Mouse (Mus musculus) heart, postnatal 0 days (tissue): ENCODE data around the gene Krtap10-4. TPM values are rescaled to one million over a fixed set of nuclear protein-coding genes. Genes with fewer than 3 reads are reported as not detected.
"Not testable (repeated sequence)": the region's sequence is repeated elsewhere in the genome, so short reads cannot be mapped to it uniquely, and the experiment has no call there.

Experiments
- ATAC-seq: fragments of 200-750 bp; cut with Nextera tagmentation; 2 replicates; pipeline ENCODE4 v1.8.0; 2017; ENCODE audit warnings: low read depth, moderate number of reproducible peaks, moderate library complexity; ENCODE audit not compliant: insufficient read depth
- DNase-seq: peaks from one replicate; pipeline ENCODE4 v3.0.0-alpha.2; 2016; ENCODE audit warnings: low spot score
- H3K27ac ChIP-seq: fragments of 300-500 bp; sonication (generic); 2 replicates; pipeline ENCODE4 v1.5.1; 2014; ENCODE audit warnings: low read depth, mild to moderate bottlenecking
- H3K27me3 ChIP-seq: fragments of 300-500 bp; sonication (generic); 2 replicates; pipeline ENCODE4 v1.6.1; 2014; ENCODE audit warnings: low read length, mixed read lengths; ENCODE audit not compliant: control insufficient read depth, insufficient read depth
- H3K36me3 ChIP-seq: fragments of 300-500 bp; sonication (generic); replicated peaks from 2 replicates; pipeline ENCODE4 v1.6.1; 2014; ENCODE audit warnings: low read length, mixed read lengths; ENCODE audit not compliant: control insufficient read depth, insufficient read depth
- H3K4me1 ChIP-seq: fragments of 300-500 bp; sonication (generic); 2 replicates; pipeline ENCODE4 v1.6.1; 2014; ENCODE audit warnings: antibody characterized with exemption; ENCODE audit not compliant: control insufficient read depth, insufficient read depth
- H3K4me2 ChIP-seq: fragments of 300-500 bp; sonication (generic); 2 replicates; pipeline ENCODE4 v1.6.1; 2014; ENCODE audit warnings: low read depth, mild to moderate bottlenecking, low read length, moderate library complexity
- H3K4me3 ChIP-seq: fragments of 300-500 bp; sonication (generic); 2 replicates; pipeline ENCODE4 v1.5.1; 2014; ENCODE audit warnings: low read depth, low read length
- H3K9ac ChIP-seq: fragments of 300-500 bp; sonication (generic); replicated peaks from 2 replicates; pipeline ENCODE4 v1.6.1; 2014; ENCODE audit warnings: low read depth, low read length, mixed read lengths
- H3K9me3 ChIP-seq: fragments of 300-500 bp; sonication (generic); replicated peaks from 2 replicates; pipeline ENCODE4 v1.6.1; 2016; ENCODE audit warnings: low read length; ENCODE audit not compliant: control insufficient read depth
- WGBS: fragments of 180-500 bp; shearing (Covaris S2); extraction: QIAGEN DNeasy Blood & Tissue Kit; methylation state at CpG from one replicate; pipeline ENCODE4 v1.1.7; 2014; 5-methylcytosine and 5-hydroxymethylcytosine counted together
- polyA plus RNA-seq: library from polyadenylated mRNA; unstranded; fragments of >200 nt; fragmentation: Nextera tagmentation; extraction: Ambion mirVana; gene quantifications from 2 replicates; pipeline ENCODE4 v1.2.1, GENCODE M21; 2015
- total RNA-seq: library from RNA; depleted of rRNA; stranded (reverse); fragments of >200 nt; gene quantifications from 2 replicates; pipeline ENCODE4 v1.2.3, GENCODE M21; 2014; ENCODE audit warnings: low replicate concordance; rRNA removed

Gene Krtap10-4
- total and polyA plus RNA-seq, 2 experiments from 2014 or later = not detected

- not testable (repeated sequence) for H3K9me3 ChIP-seq, H3K9ac ChIP-seq, DNase-seq, H3K27ac ChIP-seq, H3K36me3 ChIP-seq, H3K4me3 ChIP-seq, H3K4me1 ChIP-seq, H3K27me3 ChIP-seq, ATAC-seq, H3K4me2 ChIP-seq
- 20% methylated on average over 1 of the region's 1 CpGs for WGBS
Observed at GRCm38 (mm10) chr10:77776844-77777243, 50.1 kb downstream of the Krtap10-4 start, which contains the start of gene Gm7138. Gene Gm7138 (minus strand): TSS chr10:77776944.

Other genes with a start within 250 kb of the Krtap10-4 start
Only the 30 nearest of the 34 such genes appear.
- gene Ube2g2, start 204.8 kb downstream of the Krtap10-4 start, total RNA-seq = 54.1 and 56.4 TPM in 2 replicates
- 69.7 and 71.8 TPM in 2 replicates for gene Ube2g2, start 204.8 kb downstream of the Krtap10-4 start, polyA plus RNA-seq
- gene Tspear, start 140.5 kb downstream of the Krtap10-4 start, total RNA-seq = 1.1 TPM in 1 of 2 replicates, not detected in the other
- not detected in 2 replicates for gene Tspear, start 140.5 kb downstream of the Krtap10-4 start, polyA plus RNA-seq
- not detected in 2 replicates for gene Gm19402, start 136.3 kb downstream of the Krtap10-4 start, total RNA-seq
- gene Gm19402, start 136.3 kb downstream of the Krtap10-4 start, polyA plus RNA-seq = not detected in 2 replicates
- gene Gm9508, start 129.9 kb downstream of the Krtap10-4 start, total RNA-seq = not detected in 2 replicates
- not detected in 2 replicates for gene Gm9508, start 129.9 kb downstream of the Krtap10-4 start, polyA plus RNA-seq
- gene Gm10272, start 120.5 kb downstream of the Krtap10-4 start, total RNA-seq = not detected in 2 replicates
- gene Gm10272, start 120.5 kb downstream of the Krtap10-4 start, polyA plus RNA-seq = not detected in 2 replicates
- gene Gm10024, start 115.6 kb downstream of the Krtap10-4 start, total RNA-seq = not detected in 2 replicates
- not detected in 2 replicates for gene Gm10024, start 115.6 kb downstream of the Krtap10-4 start, polyA plus RNA-seq
- gene Gm10142, start 111.3 kb downstream of the Krtap10-4 start, total RNA-seq = not detected in 2 replicates
- gene Gm10142, start 111.3 kb downstream of the Krtap10-4 start, polyA plus RNA-seq = not detected in 2 replicates
- gene Krtap12-1, start 106.5 kb downstream of the Krtap10-4 start, total RNA-seq = not detected in 2 replicates
- gene Krtap12-1, start 106.5 kb downstream of the Krtap10-4 start, polyA plus RNA-seq = not detected in 2 replicates
- not detected in 2 replicates for gene Gm10100, start 100.6 kb downstream of the Krtap10-4 start, total RNA-seq
- gene Gm10100, start 100.6 kb downstream of the Krtap10-4 start, polyA plus RNA-seq = not detected in 2 replicates
- gene Gm18596, start 84.5 kb downstream of the Krtap10-4 start, total RNA-seq = not detected in 2 replicates
- gene Gm18596, start 84.5 kb downstream of the Krtap10-4 start, polyA plus RNA-seq = not detected in 2 replicates
- gene Gm9736, start 75.7 kb downstream of the Krtap10-4 start, total RNA-seq = not detected in 2 replicates
- not detected in 2 replicates for gene Gm9736, start 75.7 kb downstream of the Krtap10-4 start, polyA plus RNA-seq
- gene Gm3233, start 67.4 kb downstream of the Krtap10-4 start, total RNA-seq = not detected in 2 replicates
- gene Gm3233, start 67.4 kb downstream of the Krtap10-4 start, polyA plus RNA-seq = not detected in 2 replicates
- gene Gm3238, start 55.8 kb downstream of the Krtap10-4 start, total RNA-seq = not detected in 2 replicates
- not detected in 2 replicates for gene Gm3238, start 55.8 kb downstream of the Krtap10-4 start, polyA plus RNA-seq
- gene Gm7138, start 50.2 kb downstream of the Krtap10-4 start, total RNA-seq = not detected in 2 replicates
- not detected in 2 replicates for gene Gm7138, start 50.2 kb downstream of the Krtap10-4 start, polyA plus RNA-seq
- not detected in 2 replicates for gene Gm3250, start 44.6 kb downstream of the Krtap10-4 start, total RNA-seq
- not detected in 2 replicates for gene Gm3250, start 44.6 kb downstream of the Krtap10-4 start, polyA plus RNA-seq
- gene Gm7137, start 38.9 kb downstream of the Krtap10-4 start, total RNA-seq = not detected in 2 replicates
- gene Gm7137, start 38.9 kb downstream of the Krtap10-4 start, polyA plus RNA-seq = not detected in 2 replicates
- gene Gm9639, start 32.0 kb downstream of the Krtap10-4 start, total RNA-seq = not detected in 2 replicates
- gene Gm9639, start 32.0 kb downstream of the Krtap10-4 start, polyA plus RNA-seq = not detected in 2 replicates
- not detected in 2 replicates for gene Gm19668, start 28.0 kb downstream of the Krtap10-4 start, total RNA-seq
- not detected in 2 replicates for gene Gm19668, start 28.0 kb downstream of the Krtap10-4 start, polyA plus RNA-seq
- gene Gm9507, start 15.3 kb downstream of the Krtap10-4 start, total RNA-seq = not detected in 2 replicates
- gene Gm9507, start 15.3 kb downstream of the Krtap10-4 start, polyA plus RNA-seq = not detected in 2 replicates
- not detected in 2 replicates for gene Gm2696, start 12.4 kb downstream of the Krtap10-4 start, total RNA-seq
- not detected in 2 replicates for gene Gm2696, start 12.4 kb downstream of the Krtap10-4 start, polyA plus RNA-seq
- not detected in 2 replicates for gene Krtap10-10, start 8.9 kb upstream of the Krtap10-4 start, total RNA-seq
- not detected in 2 replicates for gene Krtap10-10, start 8.9 kb upstream of the Krtap10-4 start, polyA plus RNA-seq
- not detected in 2 replicates for gene Gm36176, start 19.7 kb upstream of the Krtap10-4 start, total RNA-seq
- gene Gm36176, start 19.7 kb upstream of the Krtap10-4 start, polyA plus RNA-seq = not detected in 2 replicates
- not detected in 2 replicates for gene Gm10318, start 25.8 kb upstream of the Krtap10-4 start, total RNA-seq
- not detected in 2 replicates for gene Gm10318, start 25.8 kb upstream of the Krtap10-4 start, polyA plus RNA-seq
- not detected in 2 replicates for gene Gm3285, start 34.9 kb upstream of the Krtap10-4 start, total RNA-seq
- gene Gm3285, start 34.9 kb upstream of the Krtap10-4 start, polyA plus RNA-seq = not detected in 2 replicates
- 0.08 and 2.5 TPM in 2 replicates for gene Lrrc3, start 75.4 kb upstream of the Krtap10-4 start, total RNA-seq
- gene Lrrc3, start 75.4 kb upstream of the Krtap10-4 start, polyA plus RNA-seq = 0.54 and 0.63 TPM in 2 replicates
- gene Trpm2, start 143.5 kb upstream of the Krtap10-4 start, total RNA-seq = 0.27 and 2.4 TPM in 2 replicates
- 0.11 TPM in 2 replicates for gene Trpm2, start 143.5 kb upstream of the Krtap10-4 start, polyA plus RNA-seq
- 14.8 and 48.9 TPM in 2 replicates for gene 1810043G02Rik, start 151.4 kb upstream of the Krtap10-4 start, total RNA-seq
- gene 1810043G02Rik, start 151.4 kb upstream of the Krtap10-4 start, polyA plus RNA-seq = 18.1 and 18.6 TPM in 2 replicates
- 353 and 356 TPM in 2 replicates for gene Pfkl, start 183.0 kb upstream of the Krtap10-4 start, total RNA-seq
- gene Pfkl, start 183.0 kb upstream of the Krtap10-4 start, polyA plus RNA-seq = 68.9 and 71.0 TPM in 2 replicates
- gene Dnmt3l, start 214.9 kb upstream of the Krtap10-4 start, total RNA-seq = not detected in 2 replicates
- not detected in 2 replicates for gene Dnmt3l, start 214.9 kb upstream of the Krtap10-4 start, polyA plus RNA-seq
- not detected in 2 replicates for gene Aire, start 216.5 kb upstream of the Krtap10-4 start, total RNA-seq
- not detected in 2 replicates for gene Aire, start 216.5 kb upstream of the Krtap10-4 start, polyA plus RNA-seq